Mouse (Mus musculus) gastrocnemius, postnatal 10 days (tissue): ENCODE data around the gene Brdt. TPM values are rescaled to one million over a fixed set of nuclear protein-coding genes. Genes with fewer than 3 reads are reported as not detected.

Experiments
- DNase-seq: peaks from one replicate; pipeline ENCODE4 v3.0.0; 2021; ENCODE audit warnings: mixed read lengths
- total RNA-seq, 2 experiments: library from RNA; stranded (reverse); gene quantifications; 2 replicates each; pipeline ENCODE4 v1.2.3; 2021

Brdt gene
- total RNA-seq, 2 experiments from 2014 or later: 4.3 to 4.4 TPM

DNA sequence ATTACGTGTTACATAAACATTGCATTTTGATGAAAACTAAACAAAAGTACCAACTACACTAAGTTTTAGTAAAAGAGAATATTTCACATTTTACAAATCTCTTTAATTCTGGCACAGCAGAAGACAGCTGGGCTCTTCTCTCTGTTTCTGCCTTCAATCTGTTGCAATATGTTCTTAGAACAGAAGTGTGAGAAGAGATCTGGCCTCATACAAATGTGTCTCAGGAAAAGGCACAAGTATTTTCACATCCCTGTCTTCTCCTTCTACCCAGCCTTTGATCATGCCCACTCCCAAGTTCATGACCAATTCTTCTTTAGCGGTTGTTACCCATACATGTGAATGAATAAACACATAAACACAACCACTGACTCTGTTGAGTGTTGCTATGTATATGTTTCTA is 84.1 kb downstream of the Brdt start:
- DNase-seq: no peak

DNA sequence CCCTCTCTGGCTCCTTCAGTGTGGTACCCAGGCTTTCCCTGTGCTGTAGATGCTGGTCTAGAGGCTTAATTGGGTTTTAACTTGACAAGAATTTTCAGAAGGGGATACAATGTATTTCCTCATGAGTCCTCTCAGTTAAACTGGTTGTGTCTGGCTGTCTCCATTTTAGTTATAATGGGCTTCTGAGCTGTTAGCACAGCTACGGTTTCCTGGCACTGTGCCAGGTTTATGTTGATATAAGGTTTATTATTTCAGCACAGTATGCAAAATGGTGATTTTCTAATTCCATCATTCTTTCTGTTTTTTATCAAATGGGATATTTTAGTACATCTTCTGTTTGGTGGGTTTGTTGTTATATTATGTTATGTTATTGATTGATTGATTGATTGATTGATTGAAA is 90.7 kb downstream of the Brdt start:
- DNase-seq: no peak

DNA sequence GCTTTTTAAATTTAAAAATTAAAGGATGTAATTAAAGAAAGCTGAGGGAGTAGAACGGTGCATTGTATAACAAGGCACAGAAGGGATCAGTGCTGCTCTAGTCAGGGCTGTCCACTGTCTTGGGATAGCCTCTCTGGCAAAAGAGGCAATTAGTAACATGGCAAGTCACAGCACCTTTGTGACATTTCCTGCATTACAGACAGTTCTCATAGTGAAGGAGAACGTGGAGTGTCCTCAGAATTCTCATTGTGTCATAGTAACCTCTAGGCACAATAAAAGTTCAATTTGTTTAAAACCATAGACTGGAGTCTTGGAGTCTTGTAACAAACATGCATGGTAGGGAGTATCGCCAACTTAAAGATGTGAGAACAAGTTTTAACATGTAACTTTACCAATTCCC is 100.3 kb downstream of the Brdt start, which contains the start of gene Lpcat2b:
Gene Lpcat2b (plus strand): TSS at position 301 of the 400 bp plus-strand sequence.
- DNase-seq: no peak

DNA sequence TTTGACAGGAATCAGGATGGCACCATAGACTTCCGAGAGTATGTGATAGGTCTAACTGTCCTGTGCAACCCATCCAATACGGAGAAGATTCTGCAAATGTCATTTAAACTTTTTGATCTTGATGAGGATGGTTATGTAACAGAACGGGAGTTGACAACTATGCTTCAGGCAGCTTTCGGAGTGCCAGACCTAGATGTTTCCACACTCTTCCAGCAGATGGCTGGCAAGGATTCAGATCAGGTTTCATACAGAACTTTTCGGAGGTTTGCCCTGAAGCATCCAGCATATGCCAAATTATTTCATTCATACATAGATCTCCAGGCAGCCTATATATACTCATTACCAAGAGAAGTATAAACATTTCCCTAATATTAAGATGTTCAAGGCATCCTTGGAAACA is 103.0 kb downstream of the Brdt start:
- DNase-seq: no peak

- DNase-seq: no peak
Measured at GRCm38 (mm10) chr5:107436185-107436584, 105.2 kb downstream of the Brdt start.

Other genes starting within 250 kb of the Brdt start
- gene Tgfbr3, start 41.5 kb upstream of the Brdt start, total RNA-seq: 10 to 100 TPM; 37.3 to 42.6 TPM
- 1 to 10 TPM; 3.1 to 3.5 TPM for gene Ephx4, start 71.6 kb downstream of the Brdt start, total RNA-seq
- gene Lpcat2b, start 100.4 kb downstream of the Brdt start, total RNA-seq: not detected
- gene Btbd8, start 106.8 kb downstream of the Brdt start, total RNA-seq: 10 to 100 TPM; 17.5 to 20.0 TPM
- gene Gm42669, start 176.5 kb downstream of the Brdt start, total RNA-seq: under 1 TPM in 1 of 2 experiments, not detected in 1; 0.18 TPM
- under 1 TPM in 1 of 2 experiments, not detected in 1; 0.05 TPM for gene 1700028K03Rik, start 203.6 kb downstream of the Brdt start, total RNA-seq